Mouse (Mus musculus): Measurements from ENCODE around the gene Thoc2. TPM values are rescaled to one million over a fixed set of nuclear protein-coding genes. Genes with fewer than 3 reads are reported as not detected.

The Thoc2 gene
- polyA plus RNA-seq, 1 experiment from 2014 or later, result 100 TPM

DNA sequence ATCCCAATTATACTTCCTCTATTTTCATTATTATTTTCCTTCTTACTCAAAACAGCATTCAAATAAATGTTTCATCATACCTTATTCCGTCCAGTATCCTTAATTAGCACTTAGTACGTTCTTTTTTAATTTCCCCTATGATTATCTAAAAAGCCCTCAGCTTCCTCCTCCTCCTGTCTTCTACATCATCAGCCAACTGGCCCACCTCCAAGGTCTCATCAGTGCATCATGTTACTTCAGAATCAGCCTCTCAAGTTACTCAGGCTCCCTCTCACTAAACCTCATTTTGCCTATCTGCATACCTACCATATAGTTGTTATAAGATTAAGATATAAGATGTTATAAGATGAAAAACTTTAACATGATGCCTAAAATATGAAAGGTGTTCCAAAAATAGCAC is 43.9 kb downstream of the Thoc2 start:
- Histone ChIP-seq H3K9me3 (no peaks in the 10 kb centered on the region), H3K4me3 (no peak overlapping the region), H3K36me3 (no peaks in the 10 kb centered on the region), H3K4me1 (no peaks in the 10 kb centered on the region), H3K9ac (no peak overlapping the region), H3K4me2 (replicated peaks) (no peak overlapping the region), H3K27me3 (no peaks in the 10 kb centered on the region), H3K27ac (no peak overlapping the region)
- no peak for ATAC-seq (ENCODE audit: insufficient number of reproducible peaks, insufficient read depth, low FRiP score, low TSS enrichment)
- 86% methylated on average over 2 of the region's 2 CpGs for WGBS

DNA sequence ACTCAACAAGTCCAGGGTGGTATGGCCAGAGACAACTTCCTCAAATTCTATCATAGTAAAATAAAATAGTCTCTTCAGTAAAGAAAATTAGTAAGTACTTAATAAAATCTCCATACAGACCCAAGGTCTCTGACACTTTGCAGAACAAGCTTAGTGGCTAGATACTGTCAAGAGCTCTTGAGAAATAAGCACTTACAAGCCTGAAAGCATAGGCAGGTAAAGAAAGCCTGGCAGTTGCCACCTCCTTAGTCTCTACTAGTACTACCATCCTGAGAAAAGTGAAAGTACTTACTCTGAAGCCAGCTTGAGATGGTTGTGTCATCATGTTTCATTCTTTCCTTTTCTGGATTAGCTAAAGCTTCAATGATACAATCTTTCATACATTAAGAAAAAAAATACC is 82.7 kb downstream of the Thoc2 start:
- H3K9ac ChIP-seq, result no peak overlapping the region
- H3K4me1 ChIP-seq, result no peaks in the 10 kb centered on the region
- H3K9me3 ChIP-seq, result no peaks in the 10 kb centered on the region
- no peak overlapping the region for H3K27ac ChIP-seq
- H3K4me3 ChIP-seq, result no peak overlapping the region
- no peaks in the 10 kb centered on the region for H3K27me3 ChIP-seq
- H3K36me3 ChIP-seq, result no peaks in the 10 kb centered on the region
- H3K4me2 ChIP-seq (replicated peaks), result no peak overlapping the region
- no peak for ATAC-seq (ENCODE audit: insufficient number of reproducible peaks, insufficient read depth, low FRiP score, low TSS enrichment)

DNA sequence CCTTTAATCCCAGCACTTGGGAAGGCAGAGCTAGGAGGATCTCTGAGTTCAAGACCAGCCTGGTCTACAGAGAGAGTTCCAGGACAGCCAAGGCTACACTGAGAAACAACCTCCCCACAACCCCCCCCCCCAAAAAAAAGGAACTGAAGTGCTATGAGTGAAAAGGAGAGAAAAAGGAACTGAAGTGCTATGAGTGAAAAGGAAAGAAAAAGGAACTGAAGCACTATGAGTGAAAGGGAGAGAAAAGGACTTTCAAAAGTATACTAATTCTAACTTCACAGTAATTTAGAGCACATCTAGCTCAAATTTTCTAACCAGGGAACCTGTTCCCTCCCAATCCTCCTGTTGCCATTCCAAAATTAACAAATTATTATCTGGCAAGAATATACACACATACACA is 114.9 kb downstream of the Thoc2 start:
- no peak for ATAC-seq (ENCODE audit: insufficient number of reproducible peaks, insufficient read depth, low FRiP score, low TSS enrichment)
- H3K4me2 ChIP-seq (replicated peaks), result no peak overlapping the region
- H3K4me1 ChIP-seq, result no peaks in the 10 kb centered on the region
- H3K27ac ChIP-seq, result no peak overlapping the region
- H3K27me3 ChIP-seq, result no peaks in the 10 kb centered on the region
- no peak overlapping the region for H3K9ac ChIP-seq
- no peaks in the 10 kb centered on the region for H3K9me3 ChIP-seq
- H3K36me3 ChIP-seq, result no peaks in the 10 kb centered on the region
- no peak overlapping the region for H3K4me3 ChIP-seq

DNA sequence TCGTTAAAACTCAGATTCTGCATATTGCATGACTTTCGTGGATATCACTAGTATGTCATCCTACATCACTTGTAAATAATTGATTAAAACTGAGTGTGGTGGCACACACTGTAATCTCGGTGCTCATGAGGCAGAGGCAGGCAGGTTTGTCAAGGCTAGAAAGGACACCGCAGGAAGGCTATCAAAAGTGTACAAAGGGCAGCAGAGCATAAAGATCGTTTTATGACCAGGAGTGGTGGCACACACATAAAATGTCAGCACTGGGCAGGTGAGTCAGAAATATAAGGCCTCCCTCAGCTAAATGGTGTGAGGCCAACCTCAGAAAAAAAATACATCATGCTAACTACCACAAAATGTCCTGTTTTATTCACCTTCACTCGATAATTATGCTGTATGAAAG is 127.2 kb downstream of the Thoc2 start:
- H3K4me3 ChIP-seq, result no peak overlapping the region
- no peak overlapping the region for H3K9ac ChIP-seq
- H3K4me2 ChIP-seq (replicated peaks), result no peak overlapping the region
- no peaks in the 10 kb centered on the region for H3K27me3 ChIP-seq
- 91% methylated on average over 6 of the region's 6 CpGs for WGBS
- no peaks in the 10 kb centered on the region for H3K4me1 ChIP-seq
- 0 out of 2 replicates have a peak, but pooled peaks cover 3% of the 10 kb centered on the region for H3K36me3 ChIP-seq
- H3K27ac ChIP-seq, result no peak overlapping the region
- H3K9me3 ChIP-seq, result no peaks in the 10 kb centered on the region
- no peak for ATAC-seq (ENCODE audit: insufficient number of reproducible peaks, insufficient read depth, low FRiP score, low TSS enrichment)

Small RNA genes lying within 50 kb of the gene (microRNA-seq; reads per million reads assigned to microRNA genes)
- not detected for gene Gm44490

Other genes starting within 250 kb of the Thoc2 start
- gene Xiap, start 139.0 kb upstream of the Thoc2 start, polyA plus RNA-seq (2016; fragmentation: Nextera tagmentation; extraction: Ambion mirVana), result 13.3 and 14.5 TPM in 2 replicates
- 46.6 and 54.1 TPM in 2 replicates for gene Stag2, start 228.6 kb upstream of the Thoc2 start, polyA plus RNA-seq (2016; fragmentation: Nextera tagmentation; extraction: Ambion mirVana)

All from embryonic facial prominence, embryonic 12.5 days (tissue).